Mouse (Mus musculus): ENCODE results near the gene Ticam1. TPM values are rescaled to one million over a fixed set of nuclear protein-coding genes. Genes with fewer than 3 reads are reported as not detected.

Gene Ticam1
- 10 to 100 TPM; 12.9 to 13.2 TPM for total RNA-seq (2023)

DNA sequence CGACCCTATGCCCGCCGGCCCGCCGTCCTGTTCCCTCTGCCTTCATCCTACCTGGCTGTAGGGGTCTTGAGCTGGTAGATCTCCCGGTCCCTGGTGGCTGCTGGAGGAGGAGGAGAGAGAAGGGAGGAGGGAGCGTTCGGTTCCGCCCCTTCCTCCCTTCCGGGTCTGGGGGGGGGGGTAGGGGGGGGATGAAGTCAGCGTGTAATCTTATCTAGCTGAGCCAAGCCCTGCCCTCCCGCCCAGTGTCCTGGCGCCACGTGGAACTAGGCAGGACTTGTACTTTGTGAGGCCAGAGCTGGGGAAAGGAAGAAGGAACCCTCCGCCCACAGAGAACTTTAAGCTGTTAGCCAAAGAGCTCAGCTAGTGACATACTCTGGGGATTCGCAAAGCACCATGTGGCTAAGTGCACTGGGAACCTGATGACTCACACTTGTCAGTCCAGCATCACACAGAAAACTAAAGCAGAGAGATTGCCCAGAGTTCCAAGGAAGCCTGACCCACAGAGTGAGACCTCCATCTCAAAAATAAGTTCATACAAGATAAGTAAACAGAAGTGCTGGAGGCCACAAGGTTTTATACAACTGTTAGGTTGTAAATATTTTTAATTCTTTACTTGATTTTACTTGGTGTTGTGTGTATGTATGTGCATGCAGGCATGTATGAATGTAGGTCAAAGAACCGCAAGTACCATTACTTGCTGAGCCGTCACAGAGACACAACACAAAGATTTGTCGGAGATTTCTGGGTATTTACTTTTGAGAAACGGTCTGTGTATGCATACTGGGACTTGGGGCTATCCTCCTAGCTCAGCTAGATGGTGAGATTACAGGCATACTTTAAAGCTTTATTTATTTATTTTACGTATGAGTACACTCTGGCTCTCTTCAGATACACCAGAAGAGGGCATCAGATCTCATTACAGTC is at the start of gene Ticam1:
Gene Ticam1, minus strand, starts transcription at position 144 of the 924 bp plus-strand sequence.

DNA sequence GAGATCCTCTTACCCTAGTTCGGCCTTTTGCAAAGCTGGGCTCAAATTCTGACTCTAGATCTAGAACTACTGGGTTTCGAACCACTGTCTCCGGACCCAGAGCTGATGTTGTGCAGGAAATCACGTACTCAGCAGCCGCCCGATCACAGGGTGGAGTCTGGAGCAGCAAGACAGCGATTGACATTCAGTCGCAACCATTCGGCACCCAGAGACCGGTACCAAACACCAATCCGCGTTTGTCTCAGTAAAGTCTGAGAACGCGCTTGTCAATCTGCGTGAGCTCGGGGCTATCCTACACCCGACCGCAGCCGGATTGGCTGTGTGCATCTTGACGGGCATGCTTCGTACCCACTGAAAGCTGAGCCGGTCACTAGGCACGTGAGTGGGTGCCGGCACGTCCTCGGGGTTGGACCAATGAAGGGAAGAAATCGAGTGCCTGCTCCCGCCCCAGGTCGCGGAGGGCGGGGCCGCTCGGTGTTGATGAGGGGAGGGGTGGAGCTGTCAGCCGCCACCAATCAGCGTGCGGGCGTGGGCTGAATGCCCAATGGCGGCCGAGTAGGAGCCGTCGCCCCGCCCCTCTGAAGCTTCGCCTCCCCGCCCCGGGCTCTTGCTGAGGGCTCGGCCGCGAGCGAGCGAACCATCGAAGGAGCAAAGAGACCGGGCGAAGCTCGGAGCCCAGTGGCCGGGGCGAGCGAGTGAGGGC is 49.0 kb upstream of the Ticam1 start, which contains the start of gene Kdm4b:
Gene Kdm4b, plus strand, starts transcription at position 613 of the 703 bp plus-strand sequence.

DNA sequence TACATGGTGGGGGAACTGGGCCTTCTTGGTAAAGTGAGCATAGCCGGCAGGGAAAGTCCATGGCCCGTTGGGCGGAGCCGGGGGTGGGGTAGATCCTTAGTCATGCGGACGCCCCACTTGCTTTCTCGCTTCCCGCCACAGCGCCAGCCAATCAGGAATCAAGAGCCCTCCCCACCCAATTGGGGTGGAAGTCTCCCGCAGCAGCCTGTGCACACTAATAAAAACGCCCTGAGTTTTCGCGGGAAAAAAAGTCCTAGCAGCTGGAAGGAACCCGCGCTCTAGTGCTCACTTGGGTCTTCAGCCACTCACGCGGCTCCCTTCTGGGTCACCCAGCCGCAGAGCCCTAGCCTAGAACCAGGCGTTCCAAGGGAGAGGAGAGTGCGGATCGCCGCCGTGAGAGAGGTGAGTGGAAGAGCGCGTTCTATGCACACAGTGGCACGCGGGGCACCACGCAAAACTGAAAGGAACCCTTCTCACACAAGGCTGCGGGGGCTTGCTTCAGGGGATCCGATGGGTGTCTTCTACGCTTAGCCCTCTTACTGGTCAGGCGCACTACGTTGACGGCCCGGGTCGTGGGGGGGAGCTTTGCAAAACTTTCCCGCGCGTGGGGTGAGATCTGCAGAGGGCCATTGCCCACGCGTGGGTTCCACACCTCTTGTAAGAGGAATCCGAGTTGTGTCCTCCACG is 26.7 kb upstream of the Ticam1 start, which contains the start of gene Uhrf1:
Gene Uhrf1, plus strand, starts transcription at position 162 of the 687 bp plus-strand sequence.

DNA sequence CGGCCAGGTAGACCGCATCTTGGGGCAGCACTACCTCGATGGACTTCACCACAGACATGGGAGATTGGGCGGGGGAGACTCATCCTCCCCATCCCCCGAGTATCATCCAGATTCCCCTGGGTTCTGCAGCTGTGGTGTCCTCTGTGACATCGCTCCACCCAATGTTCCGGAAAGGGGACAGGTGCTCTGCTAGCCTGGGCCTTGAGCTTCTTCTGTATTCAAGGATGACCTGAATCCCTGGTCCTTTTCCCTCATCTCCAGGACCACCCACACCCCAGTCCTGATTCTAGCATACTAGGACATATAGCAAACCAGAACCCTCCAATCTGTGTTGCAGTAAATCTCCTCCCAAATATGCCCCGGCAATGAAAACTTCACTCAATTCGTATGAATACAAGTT is 23.6 kb upstream of the Ticam1 start, which contains the start of gene Arrdc5:
Gene Arrdc5, minus strand, starts transcription at position 101 of the 400 bp plus-strand sequence.

DNA sequence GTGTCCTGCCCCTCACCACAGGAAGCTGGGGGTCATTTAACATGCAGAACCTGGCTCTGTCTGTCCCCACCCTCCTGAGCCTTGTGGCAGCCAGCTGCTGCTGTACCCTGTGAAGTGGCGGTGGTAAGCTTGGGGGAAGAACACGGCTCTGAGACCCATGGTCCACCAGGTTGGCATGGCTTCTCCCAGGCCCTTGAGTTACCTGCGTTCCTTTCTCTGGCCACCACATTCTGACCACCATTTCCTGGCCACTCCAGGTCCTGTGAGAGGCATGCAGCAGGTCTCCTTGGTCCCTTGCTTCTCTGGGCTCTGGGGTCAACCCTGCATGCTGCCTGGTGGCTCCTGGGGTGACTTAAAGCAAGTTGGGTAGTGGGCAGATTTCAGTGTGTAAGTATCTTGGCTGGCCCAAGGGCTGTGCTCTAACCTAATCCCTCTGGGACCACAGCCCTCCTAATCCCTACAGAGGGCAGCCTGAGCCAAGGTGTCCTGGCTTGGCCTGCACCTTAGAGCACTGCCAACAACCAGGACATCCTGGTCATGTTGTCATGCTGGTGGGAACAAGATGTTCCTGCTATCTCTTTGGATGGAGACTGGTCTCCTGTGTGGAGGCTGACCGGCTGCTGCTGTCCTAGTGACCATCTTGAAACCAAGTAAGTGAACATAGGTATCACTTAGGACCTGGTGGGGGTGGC is 16.1 kb upstream of the Ticam1 start, which contains the start of gene Plin3:
Gene Plin3, minus strand, starts transcription at position 343 of the 692 bp plus-strand sequence.

DNA sequence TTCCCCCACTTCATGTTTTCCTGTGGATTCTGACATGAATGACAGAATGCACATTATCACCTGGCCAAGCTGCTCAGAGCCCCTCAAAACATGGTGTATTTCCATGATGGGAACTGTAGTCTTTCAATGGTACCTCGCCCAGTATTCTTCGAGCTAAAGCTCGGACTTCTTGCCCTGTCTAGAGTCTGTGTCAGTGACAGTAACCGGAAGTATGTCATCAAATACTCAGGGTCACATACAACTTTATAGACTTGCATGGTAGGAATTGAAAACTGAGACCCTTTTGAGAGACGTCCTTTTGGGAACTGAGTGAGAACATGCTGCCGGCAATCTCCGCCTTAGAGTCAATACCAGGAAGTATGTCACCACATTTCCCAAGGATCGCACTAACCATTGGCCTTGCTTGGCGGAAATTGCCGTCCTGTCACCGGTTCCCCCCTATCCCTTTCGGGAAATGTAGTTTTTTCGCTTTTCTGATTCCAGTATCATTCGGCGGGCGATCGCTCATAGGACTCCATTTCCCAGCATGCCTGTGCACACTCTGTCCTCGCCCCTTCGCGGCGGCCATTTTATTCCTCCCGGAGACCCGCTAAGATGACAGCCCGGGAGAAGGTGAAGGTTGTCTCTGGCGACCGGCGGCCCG is 20.2 kb downstream of the Ticam1 start, which contains the start of gene Fem1a:
Gene Fem1a, plus strand, starts transcription at position 572 of the 643 bp plus-strand sequence.

Other genes starting within 250 kb of the Ticam1 start
- 10 to 100 TPM; 56.9 to 59.5 TPM for gene Sh3gl1, start 240.2 kb downstream of the Ticam1 start, total RNA-seq (2023)
- 10 to 100 TPM; 20.0 to 29.1 TPM for gene Chaf1a, start 236.3 kb downstream of the Ticam1 start, total RNA-seq (2023)
- 10 to 100 TPM; 24.1 to 29.2 TPM for gene Ubxn6, start 201.8 kb downstream of the Ticam1 start, total RNA-seq (2023)
- 10 to 100 TPM; 49.3 to 54.5 TPM for gene Hdgfl2, start 197.2 kb downstream of the Ticam1 start, total RNA-seq (2023)
- under 1 TPM; 0.28 to 0.49 TPM for gene Plin4, start 167.0 kb downstream of the Ticam1 start, total RNA-seq (2023)
- gene Plin5, start 159.2 kb downstream of the Ticam1 start, total RNA-seq (2023), result 1 to 10 TPM in 1 of 2 experiments, under 1 TPM in 1; 0.94 to 1.9 TPM
- 100 to 1,000 TPM; 184 to 229 TPM for gene Lrg1, start 154.8 kb downstream of the Ticam1 start, total RNA-seq (2023)
- 1 to 10 TPM; 5.7 to 5.8 TPM for gene Sema6b, start 136.4 kb downstream of the Ticam1 start, total RNA-seq (2023)
- gene Tnfaip8l1, start 114.3 kb downstream of the Ticam1 start, total RNA-seq (2023), result 1 to 10 TPM; 2.2 to 2.3 TPM
- 10 to 100 TPM; 30.2 to 32.1 TPM for gene Mydgf, start 92.9 kb downstream of the Ticam1 start, total RNA-seq (2023)
- 10 to 100 TPM; 34.8 to 38.4 TPM for gene Dpp9, start 57.9 kb downstream of the Ticam1 start, total RNA-seq (2023)
- gene Fem1a, start 20.0 kb downstream of the Ticam1 start, total RNA-seq (2023), result 10 to 100 TPM; 13.9 to 14.6 TPM
- gene Plin3, start 16.1 kb upstream of the Ticam1 start, total RNA-seq (2023), result 10 to 100 TPM; 44.9 to 47.3 TPM
- gene Arrdc5, start 23.5 kb upstream of the Ticam1 start, total RNA-seq (2023), result not detected
- 100 to 1,000 TPM in 1 of 2 experiments, 10 to 100 TPM in 1; 87.5 to 111 TPM for gene Uhrf1, start 26.5 kb upstream of the Ticam1 start, total RNA-seq (2023)
- gene Kdm4b, start 49.3 kb upstream of the Ticam1 start, total RNA-seq (2023), result 10 to 100 TPM; 19.0 to 22.6 TPM
- 10 to 100 TPM; 22.9 to 28.8 TPM for gene Ptprs, start 199.7 kb upstream of the Ticam1 start, total RNA-seq (2023)
- not detected for gene Znrf4, start 235.6 kb upstream of the Ticam1 start, total RNA-seq (2023)